Mouse (Mus musculus): Measurements from ENCODE around the gene Ptprs.
A peak's percentile ranks its signal among the peaks of the same experiment; 100 is the strongest.

The Ptprs gene

GRCm38 (mm10) chr17:56490438-56491152, 14.3 kb upstream of the Ptprs start:
- DNase-seq = no peak

DNA sequence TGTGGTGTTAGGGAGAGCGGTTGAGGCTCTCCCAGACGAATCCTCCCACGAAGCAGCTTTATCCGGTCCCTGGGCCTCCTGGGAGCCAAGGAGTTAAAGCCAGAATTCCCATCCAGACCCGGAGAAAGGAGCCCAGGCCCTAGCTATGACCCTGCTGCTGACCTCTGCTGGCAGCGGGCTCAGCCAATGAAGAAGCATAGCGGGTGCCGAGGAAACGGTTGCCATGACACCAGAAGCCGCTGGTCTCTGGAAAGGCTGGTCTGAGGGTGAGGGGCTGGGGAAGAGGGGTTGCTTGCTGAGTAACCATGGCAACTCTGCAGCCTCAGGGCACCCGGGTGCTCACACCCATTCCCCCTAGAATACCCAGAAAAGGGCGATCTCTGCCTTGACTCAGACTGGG, 11.7 kb upstream of the Ptprs start:
- no peak for DNase-seq

DNA sequence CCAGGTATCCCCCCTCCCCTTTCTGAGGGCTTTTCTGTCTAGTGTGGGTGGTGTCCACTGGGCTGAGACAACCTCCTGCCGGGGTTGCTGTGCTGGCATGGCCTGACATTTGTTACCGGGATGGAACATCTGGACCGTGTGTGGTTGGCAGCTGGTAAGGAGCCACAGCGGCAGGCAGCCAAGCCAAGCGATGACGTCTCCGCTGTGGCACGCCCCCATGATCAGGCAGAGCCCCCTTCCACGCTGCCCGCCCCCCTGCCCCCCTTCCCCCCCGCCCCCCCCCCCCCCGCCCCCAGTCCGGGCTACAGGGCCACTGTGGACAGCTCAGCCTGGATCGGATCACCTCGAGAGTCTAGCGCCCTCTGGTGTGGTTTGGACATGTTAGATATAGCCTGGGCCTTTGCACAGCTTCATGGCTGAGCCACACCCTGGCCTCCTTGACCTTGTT, 11.2 kb upstream of the Ptprs start:
- peak; percentile 44 to 52 for DNase-seq

DNA sequence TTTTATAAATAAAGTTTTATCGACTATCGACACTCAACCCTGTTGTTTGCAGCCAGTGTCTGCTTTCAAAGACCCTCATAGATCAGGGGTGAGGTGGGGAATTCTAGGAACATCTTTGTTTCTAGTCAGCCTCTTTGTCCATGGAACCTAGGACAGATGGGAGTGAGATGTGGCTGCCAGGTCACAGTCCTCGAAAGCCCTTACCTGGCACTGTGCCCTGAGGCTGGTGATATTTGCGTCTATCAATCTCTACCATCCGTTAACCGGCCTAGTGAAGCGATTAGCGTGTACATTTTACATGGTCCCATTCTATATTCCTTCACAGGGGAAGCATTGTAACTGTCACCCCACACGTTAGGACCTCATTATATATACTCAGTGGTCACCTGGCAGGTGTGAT, 9.6 kb upstream of the Ptprs start:
- no peak for DNase-seq

- no peak for DNase-seq
Observed at GRCm38 (mm10) chr17:56485118-56485517, 8.8 kb upstream of the Ptprs start.

- no peak for DNase-seq
Observed at GRCm38 (mm10) chr17:56482671-56483070, 6.4 kb upstream of the Ptprs start.

- DNase-seq = peak; percentile 67 to 70
Observed at GRCm38 (mm10) chr17:56479358-56479757, 3.1 kb upstream of the Ptprs start.

DNA sequence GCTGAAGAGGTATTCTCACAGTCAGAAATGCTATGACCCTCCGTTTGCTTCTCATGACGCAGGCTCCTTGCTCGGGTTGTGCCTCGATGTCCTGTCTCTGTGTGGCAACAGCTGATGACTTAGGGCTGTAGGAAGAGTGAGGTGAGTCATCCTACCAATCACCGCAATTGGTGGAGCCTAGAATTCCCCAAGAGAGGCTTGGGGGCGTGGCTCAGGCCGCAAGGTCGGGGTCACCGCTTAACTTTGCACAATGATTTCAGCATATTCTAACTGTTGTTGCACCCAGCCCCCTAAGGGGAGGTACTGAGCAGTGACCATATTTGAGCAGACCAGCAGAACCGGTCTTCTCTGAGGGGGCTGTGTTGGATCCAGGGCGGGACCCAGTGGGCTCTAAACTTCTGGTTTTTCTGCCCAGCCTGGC, 1.9 kb upstream of the Ptprs start:
- DNase-seq = no peak

- DNase-seq = no peak
Observed at GRCm38 (mm10) chr17:56477191-56477818, 1.0 kb upstream of the Ptprs start.

- DNase-seq = peak; percentile 60 to 73
Observed at GRCm38 (mm10) chr17:56475584-56476401, 490 bp downstream of the Ptprs start.

DNA sequence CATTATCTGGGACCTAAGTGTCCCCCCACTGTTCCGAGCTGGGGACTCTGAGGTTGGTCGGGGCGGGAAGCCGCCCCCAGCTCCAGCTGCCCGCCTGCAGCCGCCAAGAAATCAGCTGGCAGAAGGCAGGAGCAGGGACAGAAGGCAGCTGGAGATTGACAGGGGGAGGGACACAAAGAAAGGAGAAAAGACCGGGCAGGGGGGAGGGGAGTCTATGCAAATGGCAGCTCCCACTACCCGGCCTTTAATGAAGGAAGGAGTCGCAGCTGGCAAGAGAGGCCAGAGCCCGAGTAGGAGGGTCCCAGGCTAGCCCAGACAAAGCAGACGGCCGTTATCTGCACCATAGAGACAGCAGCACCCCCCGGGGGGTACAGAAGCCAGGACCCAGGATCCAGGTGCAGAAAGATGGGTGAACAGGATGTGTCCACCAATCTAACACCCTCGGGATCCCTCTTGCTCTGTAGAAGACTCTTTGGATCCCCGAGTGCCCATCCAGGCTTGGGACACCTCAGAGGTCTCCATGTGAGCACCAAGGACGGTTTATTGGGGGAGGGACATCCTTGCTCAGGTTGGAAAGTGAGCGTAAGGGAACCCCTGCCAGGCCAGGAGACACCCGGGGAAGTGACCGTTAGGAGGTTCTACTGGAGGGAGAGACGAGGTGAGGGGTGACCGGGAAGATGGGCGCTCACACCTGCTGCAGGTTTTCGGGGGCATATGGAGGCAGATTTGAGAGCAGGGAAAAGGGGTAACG, 1.3 kb downstream of the Ptprs start:
- DNase-seq = no peak

- DNase-seq = no peak
Observed at GRCm38 (mm10) chr17:56474311-56474830, 1.9 kb downstream of the Ptprs start.

DNA sequence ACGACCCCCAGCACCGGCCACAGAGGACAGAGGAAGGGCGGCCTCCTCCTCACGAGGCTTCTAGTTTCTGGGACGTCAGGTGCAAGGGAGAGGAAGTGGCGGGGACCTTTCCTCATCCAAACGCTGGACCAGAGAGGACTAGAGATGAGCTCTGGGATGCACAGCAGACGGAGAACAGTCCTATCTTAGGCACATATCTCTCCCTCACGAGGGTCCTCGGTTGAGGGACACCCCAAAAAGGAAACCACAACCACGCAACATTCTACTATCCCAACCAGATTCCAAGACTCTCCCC, 2.7 kb downstream of the Ptprs start:
- no peak for DNase-seq

- DNase-seq = peak; percentile 72 to 73
Observed at GRCm38 (mm10) chr17:56472733-56473610, 3.3 kb downstream of the Ptprs start.

- DNase-seq = no peak
Observed at GRCm38 (mm10) chr17:56472121-56472520, 4.2 kb downstream of the Ptprs start.

DNA sequence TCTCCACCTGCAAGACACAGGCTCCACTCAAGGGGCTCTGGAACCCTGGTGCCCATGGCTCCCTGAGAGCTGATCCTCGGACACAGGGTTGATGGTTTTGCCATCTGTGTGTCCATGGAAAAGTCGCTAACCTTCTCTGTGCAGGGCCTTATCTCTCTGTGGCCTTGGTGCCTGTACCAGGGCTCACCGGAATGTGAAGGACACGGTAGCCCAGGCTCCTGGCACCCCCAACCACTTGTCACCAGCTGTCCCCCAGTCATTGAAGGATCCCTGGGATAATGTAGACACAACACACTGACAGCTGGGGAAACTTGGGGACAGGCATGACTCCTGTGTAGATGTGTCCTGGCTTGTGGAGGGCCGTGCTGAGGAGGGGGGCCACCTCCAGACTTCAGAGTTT, 5.1 kb downstream of the Ptprs start:
- DNase-seq = no peak

GRCm38 (mm10) chr17:56470571-56470970, 5.7 kb downstream of the Ptprs start:
- no peak for DNase-seq

GRCm38 (mm10) chr17:56470001-56470436, 6.3 kb downstream of the Ptprs start:
- no peak for DNase-seq

DNA sequence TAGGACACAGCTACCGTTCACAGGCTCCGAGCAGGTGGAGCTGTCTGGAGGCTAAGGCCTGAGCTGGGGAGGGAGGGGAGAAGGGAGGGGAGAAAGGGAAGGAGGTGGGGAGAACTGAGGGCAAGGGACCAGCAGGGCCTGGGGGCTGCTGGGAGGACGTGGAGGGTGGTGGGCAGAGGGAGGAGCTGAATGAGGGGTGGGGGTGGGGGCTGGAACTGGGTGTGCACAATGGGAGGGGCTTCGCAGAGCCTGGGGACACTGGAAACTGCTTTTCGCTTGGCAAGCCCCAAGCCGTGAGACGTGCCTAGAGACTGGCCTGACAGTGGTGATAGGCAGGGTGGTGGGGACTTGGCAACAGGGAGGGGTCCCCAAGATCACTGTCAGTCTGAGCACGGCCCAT, 7.0 kb downstream of the Ptprs start:
- no peak for DNase-seq

- no peak for DNase-seq
Observed at GRCm38 (mm10) chr17:56468870-56469269, 7.4 kb downstream of the Ptprs start.

DNA sequence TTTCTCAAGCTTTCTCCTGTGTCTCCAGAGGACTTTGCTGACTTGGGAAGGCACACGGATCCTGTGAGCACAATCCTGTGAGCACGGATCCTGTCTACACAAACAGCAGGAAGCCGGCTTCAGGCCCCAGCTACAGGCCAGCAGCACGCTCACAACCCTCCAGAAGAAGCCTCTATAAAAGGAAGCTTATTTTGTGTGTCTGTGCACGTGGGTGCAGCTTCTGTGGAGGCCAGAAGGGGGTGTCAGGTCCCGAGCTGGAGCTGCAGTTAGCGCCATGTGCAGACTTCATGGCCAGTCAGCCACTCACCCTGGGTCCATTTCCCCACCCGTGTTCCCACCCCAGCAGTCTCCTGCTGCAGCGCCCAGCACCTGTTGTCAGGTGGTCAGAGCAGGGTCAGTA, 7.9 kb downstream of the Ptprs start:
- DNase-seq = no peak

DNA sequence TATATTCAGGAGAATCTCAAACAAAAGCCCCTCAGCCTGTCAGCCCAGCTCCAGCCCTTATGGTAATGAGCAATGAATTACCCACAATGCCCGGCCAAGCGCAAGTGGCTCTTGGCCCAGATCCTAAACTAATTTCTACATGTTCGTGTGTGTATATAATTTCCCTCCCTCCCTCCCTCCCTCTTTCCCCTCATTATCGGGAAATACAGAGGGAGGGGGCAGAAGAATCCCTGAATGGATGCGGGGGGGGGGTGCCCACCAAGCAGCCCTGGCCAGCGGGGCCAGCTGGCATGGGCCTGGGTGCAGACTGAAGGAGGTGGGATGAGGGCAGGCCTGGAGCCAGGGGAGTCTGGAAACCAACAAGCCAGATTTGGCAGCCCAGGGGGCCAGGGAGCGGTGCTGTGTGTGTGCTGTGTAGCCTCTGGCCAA, 8.8 kb downstream of the Ptprs start:
- no peak for DNase-seq

Data from thymus, postnatal 36 days (tissue).